Mouse (Mus musculus): ENCODE measurements at regions not wholly inside any gene's neighbourhood (a gene's known extent, or its start where the extent isn't known, plus 50 kb on each side); places are given as distances from the start of the nearest gene placed in this dataset.

DNA sequence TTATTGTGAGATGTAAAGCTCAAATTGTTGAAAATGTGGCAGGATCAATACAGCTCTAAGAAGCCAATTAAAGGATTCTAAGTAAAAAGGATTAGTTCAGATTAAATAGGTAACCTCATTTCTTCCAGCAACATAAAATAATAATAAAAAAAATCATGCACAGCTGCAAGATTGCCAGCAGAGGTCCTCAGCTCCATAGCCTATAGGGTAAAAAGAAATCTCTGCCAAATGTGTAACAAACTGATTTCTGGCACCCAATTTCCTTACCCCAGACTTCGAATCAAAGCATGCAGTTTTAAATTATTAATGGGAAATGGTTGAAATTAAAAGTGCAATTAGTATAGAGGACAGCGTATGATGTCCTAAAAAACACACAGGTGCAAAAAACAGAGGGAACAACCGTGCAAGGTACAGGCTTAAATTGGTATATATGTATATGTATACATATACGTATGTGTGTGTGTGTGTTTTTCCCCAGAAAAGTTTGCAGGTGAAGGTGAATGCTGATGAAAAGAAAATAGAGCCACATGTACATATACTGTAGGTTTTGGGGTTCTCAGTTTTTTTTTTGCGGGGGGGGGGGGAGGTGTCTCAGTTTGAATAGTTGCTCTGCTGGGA, 87.2 kb upstream of the Pdcd1 start:
- TF ChIP-seq CTCF (IDR thresholded peaks at IDR 0.05; ENCODE audit: low read depth) = peak; percentile 45
- TF ChIP-seq EP300 (IDR thresholded peaks at IDR 0.05; ENCODE audit: low read depth) = no peak
